Mouse (Mus musculus): ENCODE results near the gene Ptma. TPM values are rescaled to one million over a fixed set of nuclear protein-coding genes. Genes with fewer than 3 reads are reported as not detected.
A peak's percentile ranks its signal among the peaks of the same experiment; 100 is the strongest.

Ptma gene
- polyA plus RNA-seq, 1 experiment from 2014 or later = 789 TPM

GRCm38 (mm10) chr1:86557872-86558271, 31.3 kb downstream of the Ptma start:
- Histone ChIP-seq H3K9me3 (ENCODE audit: control insufficient read depth, low read length) (no peaks in the 10 kb centered on the region), H3K36me3 (ENCODE audit: control insufficient read depth, insufficient read depth, low read length) (peaks cover 29% of the 10 kb centered on the region), H3K4me2 (ENCODE audit: low read length) (no peak overlapping the region), H3K9ac (ENCODE audit: low read length) (no peak overlapping the region), H3K4me3 (ENCODE audit: control insufficient read depth in 1 of 2, insufficient read depth in 1 of 2, low read depth in 1 of 2, low read length in 2 of 2) (no peak overlapping the region), H3K27ac (replicated peaks in 1 of 2; ENCODE audit: control insufficient read depth in 1 of 2, insufficient read depth in 1 of 2, low read depth in 2 of 2, low read length in 2 of 2) (no peak overlapping the region), H3K27me3 (ENCODE audit: control insufficient read depth, insufficient read depth, low read length) (no peaks in the 10 kb centered on the region), H3K4me1 (ENCODE audit: control insufficient read depth in 2 of 2, insufficient read depth in 2 of 2, low read length in 2 of 2) (peaks cover 0 to 4% of the 10 kb centered on the region in 2 experiments; a peak in 1 of 4 replicates)
- peak; percentile 17; the same call in 1 of the 2 replicates for ATAC-seq (ENCODE audit: insufficient number of reproducible peaks, insufficient read depth, low FRiP score, low read depth)
- 51% methylated on average over 7 of the region's 7 CpGs for WGBS

- Histone ChIP-seq H3K4me2 (ENCODE audit: low read length) (no peak overlapping the region), H3K27me3 (ENCODE audit: control insufficient read depth, insufficient read depth, low read length) (no peaks in the 10 kb centered on the region), H3K27ac (replicated peaks in 1 of 2; ENCODE audit: control insufficient read depth in 1 of 2, insufficient read depth in 1 of 2, low read depth in 2 of 2, low read length in 2 of 2) (no peak overlapping the region), H3K4me3 (ENCODE audit: control insufficient read depth in 1 of 2, insufficient read depth in 1 of 2, low read depth in 1 of 2, low read length in 2 of 2) (no peak overlapping the region), H3K36me3 (ENCODE audit: control insufficient read depth, insufficient read depth, low read length) (peaks cover 43% of the 10 kb centered on the region), H3K9me3 (ENCODE audit: control insufficient read depth, low read length) (no peaks in the 10 kb centered on the region), H3K9ac (ENCODE audit: low read length) (no peak overlapping the region), H3K4me1 (ENCODE audit: control insufficient read depth in 2 of 2, insufficient read depth in 2 of 2, low read length in 2 of 2) (peaks cover 0 to 4% of the 10 kb centered on the region in 2 experiments; a peak in 1 of 4 replicates)
- 66% methylated on average over 3 of the region's 3 CpGs for WGBS
- no peak for ATAC-seq (ENCODE audit: insufficient number of reproducible peaks, insufficient read depth, low FRiP score, low read depth)
Measured at GRCm38 (mm10) chr1:86559232-86559631, 32.7 kb downstream of the Ptma start.

GRCm38 (mm10) chr1:86562663-86563062, 36.1 kb downstream of the Ptma start:
- H3K36me3 ChIP-seq (ENCODE audit: control insufficient read depth, insufficient read depth, low read length) = peaks cover 38% of the 10 kb centered on the region
- H3K4me2 ChIP-seq (ENCODE audit: low read length) = no peak overlapping the region
- H3K27me3 ChIP-seq (ENCODE audit: control insufficient read depth, insufficient read depth, low read length) = no peaks in the 10 kb centered on the region
- 89% methylated on average over 2 of the region's 2 CpGs for WGBS
- ATAC-seq (ENCODE audit: insufficient number of reproducible peaks, insufficient read depth, low FRiP score, low read depth) = no peak
- H3K4me3 ChIP-seq (ENCODE audit: control insufficient read depth in 1 of 2, insufficient read depth in 1 of 2, low read depth in 1 of 2, low read length in 2 of 2) = no peak overlapping the region
- no peak overlapping the region for H3K27ac ChIP-seq (replicated peaks in 1 of 2; ENCODE audit: control insufficient read depth in 1 of 2, insufficient read depth in 1 of 2, low read depth in 2 of 2, low read length in 2 of 2)
- peaks cover 0 to 4% of the 10 kb centered on the region in 2 experiments; a peak in 1 of 4 replicates for H3K4me1 ChIP-seq (ENCODE audit: control insufficient read depth in 2 of 2, insufficient read depth in 2 of 2, low read length in 2 of 2)
- no peak overlapping the region for H3K9ac ChIP-seq (ENCODE audit: low read length)
- no peaks in the 10 kb centered on the region for H3K9me3 ChIP-seq (ENCODE audit: control insufficient read depth, low read length)

GRCm38 (mm10) chr1:86568409-86568808, 41.9 kb downstream of the Ptma start:
- no peaks in the 10 kb centered on the region for H3K27me3 ChIP-seq (ENCODE audit: control insufficient read depth, insufficient read depth, low read length)
- H3K4me2 ChIP-seq (ENCODE audit: low read length) = no peak overlapping the region
- no peaks in the 10 kb centered on the region for H3K9me3 ChIP-seq (ENCODE audit: control insufficient read depth, low read length)
- ATAC-seq (ENCODE audit: insufficient number of reproducible peaks, insufficient read depth, low FRiP score, low read depth) = no peak
- H3K4me3 ChIP-seq (ENCODE audit: control insufficient read depth in 1 of 2, insufficient read depth in 1 of 2, low read depth in 1 of 2, low read length in 2 of 2) = no peak overlapping the region
- peaks cover 25% of the 10 kb centered on the region for H3K36me3 ChIP-seq (ENCODE audit: control insufficient read depth, insufficient read depth, low read length)
- no peak overlapping the region for H3K27ac ChIP-seq (replicated peaks in 1 of 2; ENCODE audit: control insufficient read depth in 1 of 2, insufficient read depth in 1 of 2, low read depth in 2 of 2, low read length in 2 of 2)
- 77% methylated on average over 2 of the region's 2 CpGs for WGBS
- no peaks in the 10 kb centered on the region for H3K4me1 ChIP-seq (ENCODE audit: control insufficient read depth in 2 of 2, insufficient read depth in 2 of 2, low read length in 2 of 2)
- H3K9ac ChIP-seq (ENCODE audit: low read length) = no peak overlapping the region

GRCm38 (mm10) chr1:86569292-86569860, 42.9 kb downstream of the Ptma start:
- 95% methylated on average over 2 of the region's 2 CpGs for WGBS
- H3K9ac ChIP-seq (ENCODE audit: low read length) = no peak overlapping the region
- H3K4me2 ChIP-seq (ENCODE audit: low read length) = no peak overlapping the region
- no peaks in the 10 kb centered on the region for H3K27me3 ChIP-seq (ENCODE audit: control insufficient read depth, insufficient read depth, low read length)
- no peaks in the 10 kb centered on the region for H3K4me1 ChIP-seq (ENCODE audit: control insufficient read depth in 2 of 2, insufficient read depth in 2 of 2, low read length in 2 of 2)
- H3K36me3 ChIP-seq (ENCODE audit: control insufficient read depth, insufficient read depth, low read length) = peaks cover 20% of the 10 kb centered on the region; the same call in 1 of the 2 replicates
- no peaks in the 10 kb centered on the region for H3K9me3 ChIP-seq (ENCODE audit: control insufficient read depth, low read length)
- H3K4me3 ChIP-seq (ENCODE audit: control insufficient read depth in 1 of 2, insufficient read depth in 1 of 2, low read depth in 1 of 2, low read length in 2 of 2) = no peak overlapping the region
- ATAC-seq (ENCODE audit: insufficient number of reproducible peaks, insufficient read depth, low FRiP score, low read depth) = no peak
- no peak overlapping the region for H3K27ac ChIP-seq (replicated peaks in 1 of 2; ENCODE audit: control insufficient read depth in 1 of 2, insufficient read depth in 1 of 2, low read depth in 2 of 2, low read length in 2 of 2)

- 82% methylated on average over 2 of the region's 2 CpGs for WGBS
- H3K36me3 ChIP-seq (ENCODE audit: control insufficient read depth, insufficient read depth, low read length) = 0 out of 2 replicates have a peak, but pooled peaks cover 16% of the 10 kb centered on the region
- no peak overlapping the region for H3K27ac ChIP-seq (replicated peaks in 1 of 2; ENCODE audit: control insufficient read depth in 1 of 2, insufficient read depth in 1 of 2, low read depth in 2 of 2, low read length in 2 of 2)
- ATAC-seq (ENCODE audit: insufficient number of reproducible peaks, insufficient read depth, low FRiP score, low read depth) = no peak
- H3K27me3 ChIP-seq (ENCODE audit: control insufficient read depth, insufficient read depth, low read length) = no peaks in the 10 kb centered on the region
- H3K4me3 ChIP-seq (ENCODE audit: control insufficient read depth in 1 of 2, insufficient read depth in 1 of 2, low read depth in 1 of 2, low read length in 2 of 2) = no peak overlapping the region
- no peaks in the 10 kb centered on the region for H3K9me3 ChIP-seq (ENCODE audit: control insufficient read depth, low read length)
- no peak overlapping the region for H3K9ac ChIP-seq (ENCODE audit: low read length)
- H3K4me1 ChIP-seq (ENCODE audit: control insufficient read depth in 2 of 2, insufficient read depth in 2 of 2, low read length in 2 of 2) = no peaks in the 10 kb centered on the region
- no peak overlapping the region for H3K4me2 ChIP-seq (ENCODE audit: low read length)
Measured at GRCm38 (mm10) chr1:86571381-86571780, 44.9 kb downstream of the Ptma start.

GRCm38 (mm10) chr1:86571941-86572340, 45.4 kb downstream of the Ptma start:
- Histone ChIP-seq H3K4me3 (ENCODE audit: control insufficient read depth in 1 of 2, insufficient read depth in 1 of 2, low read depth in 1 of 2, low read length in 2 of 2) (no peak overlapping the region), H3K27me3 (ENCODE audit: control insufficient read depth, insufficient read depth, low read length) (no peaks in the 10 kb centered on the region)
- 25% methylated on average over 4 of the region's 4 CpGs for WGBS

More at GRCm38 (mm10) chr1:86571941-86572340, 45.4 kb downstream of the Ptma start:
- H3K9ac ChIP-seq (ENCODE audit: low read length) = no peak overlapping the region
- H3K4me1 ChIP-seq (ENCODE audit: control insufficient read depth in 2 of 2, insufficient read depth in 2 of 2, low read length in 2 of 2) = no peaks in the 10 kb centered on the region
- ATAC-seq (ENCODE audit: insufficient number of reproducible peaks, insufficient read depth, low FRiP score, low read depth) = no peak
- H3K27ac ChIP-seq (replicated peaks in 1 of 2; ENCODE audit: control insufficient read depth in 1 of 2, insufficient read depth in 1 of 2, low read depth in 2 of 2, low read length in 2 of 2) = no peak overlapping the region
- H3K9me3 ChIP-seq (ENCODE audit: control insufficient read depth, low read length) = no peaks in the 10 kb centered on the region
- H3K36me3 ChIP-seq (ENCODE audit: control insufficient read depth, insufficient read depth, low read length) = 0 out of 2 replicates have a peak, but pooled peaks cover 16% of the 10 kb centered on the region
- no peak overlapping the region for H3K4me2 ChIP-seq (ENCODE audit: low read length)
